Mouse (Mus musculus): ENCODE data around the gene Trpm3.

- TF ChIP-seq CTCF (IDR thresholded peaks at IDR 0.05; ENCODE audit: low read depth, low read length): no peak
- TF ChIP-seq POLR2A (IDR thresholded peaks at IDR 0.05; ENCODE audit: extremely low read depth, insufficient read depth, low read length): no peak
Measured at GRCm38 (mm10) chr19:23000293-23000692, 861.4 kb downstream of the Trpm3 start.

Measured in liver, adult 2 months (tissue).